Mouse (Mus musculus): ENCODE measurements around the gene Heatr5a.

The Heatr5a gene

GRCm38 (mm10) chr12:51971070-51971664 is at the start of gene Heatr5a:
Heatr5a (minus strand) TSS chr12:51971321.
- DNase-seq (ENCODE audit: low spot score), result peak; percentile 81

DNA sequence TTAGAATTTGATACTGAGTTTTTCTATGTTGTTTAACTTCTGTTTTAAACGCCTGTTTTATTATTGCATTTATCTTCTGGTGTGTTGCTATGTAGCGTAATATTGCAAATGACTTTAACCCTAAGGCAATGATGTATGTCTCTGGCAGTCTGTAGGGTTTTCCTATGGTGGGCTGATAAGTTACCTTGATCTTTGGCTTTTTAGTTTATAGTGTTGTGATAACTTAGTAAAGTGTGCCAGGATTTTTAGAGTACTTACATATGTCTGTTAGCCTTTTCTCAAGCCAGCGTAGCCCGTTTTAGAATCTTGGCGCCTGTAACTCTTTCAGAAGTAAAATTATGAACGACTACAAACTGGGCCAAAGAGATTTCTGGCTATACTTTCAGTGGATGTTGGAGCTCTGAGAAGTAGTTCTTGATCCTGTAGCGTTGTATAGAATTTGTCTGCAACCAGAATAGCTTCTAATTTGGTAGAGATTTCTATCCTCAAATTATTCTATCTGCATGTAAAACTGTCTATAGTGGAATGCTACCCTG is 43.4 kb upstream of the Heatr5a start:
- no peak for DNase-seq (ENCODE audit: low spot score)

- DNase-seq (ENCODE audit: low spot score), result no peak
These were observed 42.9 kb upstream of the Heatr5a start for GRCm38 (mm10) chr12:52014044-52014443.

DNA sequence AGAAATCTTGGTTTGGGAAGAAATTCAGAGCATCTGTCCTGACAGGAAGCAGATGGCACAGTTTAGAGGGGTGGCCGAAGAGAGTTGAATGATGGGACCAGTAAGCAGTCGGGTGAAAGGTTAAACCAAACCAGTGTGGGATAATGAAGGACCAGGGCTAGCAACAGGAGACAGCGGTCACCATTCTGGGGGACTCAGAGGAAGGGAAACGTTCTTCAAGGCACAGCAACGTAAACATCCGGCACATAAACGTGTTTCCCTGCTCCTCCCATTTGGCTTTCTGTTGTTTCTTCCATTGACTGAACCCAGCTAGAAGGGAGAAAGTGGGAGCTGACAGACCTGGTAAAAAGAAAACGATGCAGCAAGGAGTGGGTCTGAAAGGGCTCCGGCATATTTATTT is 42.2 kb upstream of the Heatr5a start:
- DNase-seq (ENCODE audit: low spot score), result no peak

DNA sequence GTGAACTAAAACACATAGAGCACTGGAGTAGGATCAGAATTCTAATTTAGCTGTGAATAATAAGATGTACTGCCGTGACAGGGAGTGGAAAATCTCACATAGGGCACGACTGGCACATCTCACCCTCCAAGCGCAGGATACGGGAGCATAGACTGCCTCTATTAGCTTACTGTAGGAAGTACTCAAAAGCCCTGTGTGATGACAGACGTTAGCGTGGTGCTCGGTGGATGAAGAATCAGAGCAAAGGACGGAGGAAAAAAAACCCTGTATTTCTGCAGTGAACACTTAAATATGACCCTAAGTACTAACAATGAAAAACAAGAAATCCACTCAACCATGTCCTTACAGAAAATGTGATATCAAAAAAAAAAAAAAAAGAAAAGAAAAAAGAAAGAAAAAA is 41.0 kb upstream of the Heatr5a start:
- DNase-seq (ENCODE audit: low spot score), result no peak

DNA sequence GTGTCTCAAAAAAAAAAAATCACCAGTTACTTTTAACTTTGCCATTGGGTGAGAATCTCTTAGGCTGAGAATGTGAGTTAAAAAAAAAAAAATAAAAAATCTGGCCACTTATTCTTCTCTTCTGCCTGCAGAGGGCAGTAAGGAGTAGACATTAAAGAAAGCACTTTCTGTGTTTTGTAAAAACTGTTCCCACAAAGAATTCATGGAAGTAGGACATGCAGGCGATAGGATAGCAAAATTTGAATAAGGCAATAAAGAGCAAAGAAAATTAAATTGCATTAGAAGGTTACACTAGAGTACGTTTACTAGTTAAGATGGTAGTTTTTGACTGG is 39.5 kb upstream of the Heatr5a start:
- no peak for DNase-seq (ENCODE audit: low spot score)

DNA sequence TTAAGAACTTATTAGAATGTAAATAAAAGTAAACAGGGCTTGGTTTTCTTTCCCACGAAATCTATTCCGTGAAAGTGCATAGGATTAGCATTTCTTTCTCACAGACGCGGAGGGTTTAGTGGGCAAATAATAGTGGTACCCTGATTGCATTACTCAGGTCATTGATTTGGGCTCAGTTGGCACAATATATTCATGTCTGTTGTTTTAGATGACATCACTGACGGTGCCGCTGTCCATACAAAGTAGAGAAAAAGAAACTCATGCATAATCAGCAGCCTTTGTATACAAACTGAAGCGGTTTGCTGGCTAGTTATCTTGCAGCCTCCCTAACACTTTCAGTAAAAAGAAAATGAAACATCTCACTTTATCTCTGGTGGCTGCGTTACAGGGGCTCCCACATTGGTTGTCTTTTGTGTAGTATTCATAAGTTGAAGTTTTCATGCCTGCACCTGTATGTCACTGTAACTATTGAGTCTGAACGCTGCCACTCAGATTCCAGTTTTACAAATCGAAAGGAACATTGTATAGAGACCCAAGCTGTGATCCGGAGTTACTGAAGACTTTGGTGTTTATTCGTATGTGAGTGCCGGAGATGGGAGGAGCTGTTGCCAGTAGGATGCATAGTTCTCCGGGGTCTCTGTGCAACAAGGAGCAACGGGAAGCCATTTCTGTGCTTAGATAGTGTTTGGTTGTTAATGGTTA is 39.0 kb upstream of the Heatr5a start:
- DNase-seq (ENCODE audit: low spot score), result no peak

DNA sequence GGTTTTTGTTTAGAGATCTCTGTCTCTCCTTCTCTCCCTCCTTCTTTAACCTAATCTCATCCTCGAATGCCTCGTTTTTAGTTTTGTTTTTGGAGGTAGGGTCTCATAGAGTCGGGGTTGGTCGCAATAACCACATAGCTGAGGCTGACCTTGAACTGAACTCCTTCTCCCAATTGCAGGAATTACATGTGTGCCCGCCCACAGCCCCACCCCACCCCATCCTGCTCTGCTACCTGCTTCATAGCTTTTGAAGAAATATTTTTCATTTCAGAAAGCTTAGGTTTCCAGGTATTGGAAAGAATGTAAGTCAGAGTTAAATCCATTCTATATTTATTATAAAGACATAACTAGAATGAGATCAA is 35.5 kb upstream of the Heatr5a start:
- no peak for DNase-seq (ENCODE audit: low spot score)

- peak; percentile 92 for DNase-seq (ENCODE audit: low spot score)
These were observed 34.9 kb upstream of the Heatr5a start, which contains the start of gene Dtd2 for GRCm38 (mm10) chr12:52005877-52006632. Dtd2 (minus strand) TSS chr12:52006501.

DNA sequence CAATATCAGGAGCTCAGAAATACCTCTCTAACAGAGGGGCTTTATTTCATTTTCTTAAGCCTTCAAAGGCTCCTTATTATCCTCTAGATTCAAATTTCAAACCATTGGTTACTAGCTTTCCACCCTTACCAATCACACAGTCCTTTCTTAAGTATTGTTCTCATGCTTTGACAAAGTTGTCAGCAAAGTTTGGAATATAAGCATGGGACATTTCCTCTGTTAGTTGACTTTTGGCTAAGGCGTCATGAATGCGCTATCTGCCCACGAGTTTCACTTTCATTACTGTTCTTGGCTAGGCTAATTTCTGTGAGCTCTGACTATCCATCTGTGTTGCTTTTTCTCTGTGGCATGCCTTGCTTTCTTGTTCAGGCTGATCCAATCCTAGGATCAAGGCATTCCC is 31.6 kb upstream of the Heatr5a start:
- DNase-seq (ENCODE audit: low spot score), result no peak

DNA sequence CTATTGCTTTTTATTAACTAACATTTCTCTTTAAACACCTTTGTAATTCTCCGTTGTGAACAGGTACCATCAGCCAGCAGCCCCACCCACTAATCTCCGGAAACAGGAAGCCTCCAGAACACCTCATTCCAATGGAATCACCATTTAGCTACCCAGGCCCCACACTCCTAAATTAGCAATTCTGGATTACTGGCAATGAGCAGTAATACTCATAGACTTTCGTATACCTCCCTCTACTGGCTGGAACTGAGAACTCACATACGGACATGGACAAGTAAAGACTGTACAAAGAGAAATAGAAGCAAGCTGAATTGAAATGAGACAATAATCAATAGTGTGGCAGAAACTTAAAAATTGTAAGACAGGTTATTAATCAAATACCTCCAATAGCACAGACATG is 30.4 kb upstream of the Heatr5a start:
- DNase-seq (ENCODE audit: low spot score), result peak; percentile 62

DNA sequence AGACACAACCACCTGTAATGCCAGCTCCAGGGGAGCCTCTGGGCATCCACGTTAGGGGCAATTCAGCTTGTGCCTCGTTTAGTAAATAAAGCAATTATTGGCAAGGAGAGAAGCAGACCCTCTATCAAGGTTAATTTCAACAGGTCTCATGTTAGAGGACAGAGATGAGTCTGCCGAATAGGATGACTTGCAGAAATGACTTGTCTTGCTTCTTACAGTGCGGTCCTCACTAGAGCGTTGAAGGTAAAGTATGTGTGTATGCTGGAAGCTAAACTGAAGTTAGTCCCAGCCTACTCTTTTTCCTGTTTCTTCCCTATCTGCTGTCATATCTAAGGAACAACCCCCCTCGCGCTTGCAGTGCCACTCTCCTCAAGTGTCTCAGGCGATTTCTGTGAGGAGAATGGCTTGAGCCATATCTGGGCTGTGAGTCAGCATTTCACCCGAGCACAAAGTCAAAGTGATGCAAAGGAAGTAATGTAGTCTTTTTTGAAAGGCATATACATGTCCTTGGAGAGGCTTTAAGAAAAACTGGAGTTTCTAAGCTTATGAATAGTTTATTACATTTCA is 27.3 kb upstream of the Heatr5a start:
- DNase-seq (ENCODE audit: low spot score), result no peak

GRCm38 (mm10) chr12:51995738-51996536 is 24.8 kb upstream of the Heatr5a start:
- DNase-seq (ENCODE audit: low spot score), result no peak

GRCm38 (mm10) chr12:51990629-51991028 is 19.5 kb upstream of the Heatr5a start:
- no peak for DNase-seq (ENCODE audit: low spot score)

DNA sequence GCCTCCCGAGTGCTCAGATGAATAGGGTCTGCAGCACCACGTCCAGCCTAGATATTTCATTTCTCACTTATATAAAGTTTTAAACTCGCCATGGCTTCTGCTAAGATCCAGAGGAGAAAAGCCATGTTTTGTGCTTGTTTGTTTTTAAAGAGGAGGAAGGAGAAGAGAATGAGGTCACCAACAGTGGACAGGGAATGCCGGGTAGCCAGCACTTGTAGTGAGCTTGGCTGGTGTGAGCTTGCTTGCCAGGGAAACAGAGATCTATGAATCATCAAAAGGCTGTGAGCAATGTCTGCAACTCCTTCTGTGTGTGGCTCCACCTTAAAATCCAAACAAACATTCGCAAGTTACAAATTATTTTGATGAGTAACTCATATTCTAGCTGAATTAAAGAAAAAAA is 17.4 kb upstream of the Heatr5a start:
- no peak for DNase-seq (ENCODE audit: low spot score)

DNA sequence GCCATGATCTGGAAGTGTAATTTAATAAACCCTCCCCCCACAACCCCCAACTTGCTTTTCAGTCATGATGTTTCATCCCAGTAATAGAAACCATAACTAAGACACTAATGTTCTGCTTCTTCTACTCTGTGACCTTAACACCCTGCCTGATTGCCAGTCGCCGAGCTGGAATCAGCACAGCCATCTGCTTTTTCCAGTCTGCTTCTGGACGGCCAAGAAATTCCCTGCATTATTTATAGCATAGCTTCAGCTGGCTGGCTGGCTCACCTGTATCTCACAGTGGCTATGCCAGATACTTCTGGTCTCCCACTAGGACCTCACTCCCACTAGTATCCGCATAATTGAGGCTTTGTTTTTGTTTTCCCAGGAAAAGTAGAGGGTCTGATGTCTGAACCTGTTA is 14.7 kb upstream of the Heatr5a start:
- DNase-seq (ENCODE audit: low spot score), result no peak

- no peak for DNase-seq (ENCODE audit: low spot score)
These were observed 14.1 kb upstream of the Heatr5a start for GRCm38 (mm10) chr12:51985163-51985748.

- DNase-seq (ENCODE audit: low spot score), result no peak
These were observed 12.5 kb upstream of the Heatr5a start for GRCm38 (mm10) chr12:51983625-51984024.

- DNase-seq (ENCODE audit: low spot score), result peak; percentile 76
These were observed 5.4 kb upstream of the Heatr5a start for GRCm38 (mm10) chr12:51976531-51976930.

DNA sequence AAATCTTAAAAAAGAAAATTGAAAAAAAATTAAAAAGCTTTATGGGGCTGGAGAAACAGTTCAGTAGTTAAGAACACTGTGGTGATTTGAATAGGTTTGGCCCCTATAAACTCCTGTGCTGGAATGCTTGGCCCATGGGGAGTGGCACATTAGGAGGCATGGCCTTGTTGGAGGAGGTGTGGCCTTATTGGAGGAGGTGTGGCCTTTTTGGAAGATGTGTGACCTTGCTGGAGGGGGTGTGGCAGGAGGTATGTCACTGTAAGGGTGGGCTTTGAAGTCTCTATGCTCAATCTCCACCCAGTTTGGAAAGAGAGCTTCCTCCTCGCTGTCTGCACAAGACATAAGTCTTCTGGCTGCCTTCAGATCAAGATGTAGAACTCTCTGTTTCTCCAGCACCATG is 3.3 kb upstream of the Heatr5a start:
- DNase-seq (ENCODE audit: low spot score), result peak; percentile 12

DNA sequence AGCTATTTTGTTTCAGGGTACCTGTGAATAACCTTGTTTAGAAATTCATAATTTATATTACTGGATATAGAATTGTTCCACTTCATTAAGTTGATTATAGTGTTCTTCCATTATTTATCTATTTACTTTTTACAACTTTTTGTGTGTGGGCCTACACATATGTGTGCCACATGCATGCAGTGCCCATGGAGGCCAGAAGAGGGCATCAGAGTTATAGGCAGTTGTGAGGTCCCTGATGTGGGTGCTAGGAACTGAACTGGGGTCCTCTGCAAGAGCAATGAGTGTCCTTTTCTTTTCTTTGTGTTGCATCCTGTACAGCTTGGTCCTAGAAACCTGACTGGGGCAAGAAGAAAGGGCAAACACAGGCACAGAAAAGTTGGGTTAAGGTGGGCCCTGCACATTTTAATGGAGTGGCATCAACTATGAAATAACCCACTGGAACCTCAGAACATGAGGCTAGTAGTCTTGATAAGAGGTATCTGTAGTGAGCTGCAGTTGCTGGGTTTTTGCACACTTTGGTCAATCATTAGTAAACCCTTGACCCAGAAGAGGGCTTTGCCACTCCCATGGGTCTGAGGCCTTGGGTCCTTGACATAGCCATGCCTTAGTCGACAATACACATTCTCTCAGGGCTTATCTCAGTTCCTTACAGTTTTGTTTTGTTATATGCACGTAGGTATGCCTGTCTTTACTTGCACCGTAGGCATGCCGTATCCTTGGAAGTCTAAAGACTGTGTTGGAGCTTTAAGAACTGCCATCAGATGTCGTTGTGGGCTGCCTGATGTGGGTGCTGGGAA is 1.3 kb upstream of the Heatr5a start:
- peak; percentile 11 for DNase-seq (ENCODE audit: low spot score)
